Mouse (Mus musculus) embryo, embryonic 10 days (tissue): ENCODE data around the gene Tmem136.
"Not testable (repeated sequence)": the region's sequence is repeated elsewhere in the genome, so short reads cannot be mapped to it uniquely, and the experiment has no call there.

Source experiments
- DNase-seq: peaks from one replicate; pipeline ENCODE4 v3.0.0-alpha.2; 2015; ENCODE audit warnings: low spot score

The Tmem136 gene

GRCm38 (mm10) chr9:43116134-43116996 lies at the start of gene Tmem136:
Gene Tmem136 (minus strand): TSS chr9:43116570.
- DNase-seq = peak; percentile 89

- DNase-seq = no peak
Observed at GRCm38 (mm10) chr9:43155960-43156359, 39.6 kb upstream of the Tmem136 start.

GRCm38 (mm10) chr9:43151779-43152178 lies 35.4 kb upstream of the Tmem136 start:
- no peak for DNase-seq

GRCm38 (mm10) chr9:43150957-43151356 lies 34.6 kb upstream of the Tmem136 start:
- DNase-seq = no peak

GRCm38 (mm10) chr9:43150075-43150474 lies 33.7 kb upstream of the Tmem136 start:
- DNase-seq = no peak

GRCm38 (mm10) chr9:43149498-43149897 lies 33.1 kb upstream of the Tmem136 start:
- no peak for DNase-seq

- DNase-seq = no peak
Observed at GRCm38 (mm10) chr9:43145196-43145595, 28.8 kb upstream of the Tmem136 start.

GRCm38 (mm10) chr9:43144206-43144810 lies 27.9 kb upstream of the Tmem136 start:
- no peak for DNase-seq

- peak; percentile 79 for DNase-seq
Observed at GRCm38 (mm10) chr9:43141839-43142238, 25.5 kb upstream of the Tmem136 start.

- no peak for DNase-seq
Observed at GRCm38 (mm10) chr9:43133525-43133924, 17.2 kb upstream of the Tmem136 start.

GRCm38 (mm10) chr9:43132380-43132779 lies 16.0 kb upstream of the Tmem136 start:
- DNase-seq = no peak

- no peak for DNase-seq
Observed at GRCm38 (mm10) chr9:43131940-43132339, 15.6 kb upstream of the Tmem136 start.

- no peak for DNase-seq
Observed at GRCm38 (mm10) chr9:43130684-43131083, 14.3 kb upstream of the Tmem136 start.

- no peak for DNase-seq
Observed at GRCm38 (mm10) chr9:43127101-43127787, 10.9 kb upstream of the Tmem136 start.

- no peak for DNase-seq
Observed at GRCm38 (mm10) chr9:43122379-43122778, 6.0 kb upstream of the Tmem136 start.

GRCm38 (mm10) chr9:43121948-43122347 lies 5.6 kb upstream of the Tmem136 start:
- not testable (repeated sequence) for DNase-seq

- no peak for DNase-seq
Observed at GRCm38 (mm10) chr9:43116997-43117336, 597 bp upstream of the Tmem136 start.

GRCm38 (mm10) chr9:43115431-43116133 lies 788 bp downstream of the Tmem136 start:
- no peak for DNase-seq

- no peak for DNase-seq
Observed at GRCm38 (mm10) chr9:43114833-43115232, 1.5 kb downstream of the Tmem136 start.

- no peak for DNase-seq
Observed at GRCm38 (mm10) chr9:43110286-43110980, 5.9 kb downstream of the Tmem136 start.

GRCm38 (mm10) chr9:43109125-43109524 lies 7.2 kb downstream of the Tmem136 start:
- no peak for DNase-seq

GRCm38 (mm10) chr9:43108721-43109120 lies 7.6 kb downstream of the Tmem136 start:
- no peak for DNase-seq
